27 mouse cellular contexts compared by ENCODE assay signal in genomic region chr9:31998488-31999280, GRCm38 (mm10).
DNase-seq lines count a peak whose midpoint lies in the region; ATAC-seq and TF ChIP-seq lines count a peak whose summit lies in the region.
"Had no signal": no experiment of that assay in that cellular context is flagged by ENCODE, and none has a peak within 500 bp of the region (broad histone marks: within the 10 kb centered on the region; RNA-seq: fewer than 3 reads in every experiment).

No protein-coding gene starts in this region.

- no peak overlapping the region for H3K9ac ChIP-seq in heart, embryonic 12.5 days
- no peak overlapping the region for H3K9ac ChIP-seq in heart, postnatal 0 days (replicated peaks; ENCODE audit: low read depth, low read length)
- H3K9ac ChIP-seq in intestine, embryonic 14.5 days (ENCODE audit: low read length) = no peak overlapping the region
- H3K9ac ChIP-seq in stomach, embryonic 16.5 days (ENCODE audit: low read length) = no peak overlapping the region
- H3K9ac ChIP-seq: embryonic facial prominence, embryonic 13.5 days; forebrain, embryonic 12.5 days; forebrain, postnatal 0 days; hindbrain, embryonic 12.5 days; kidney, embryonic 15.5 days; midbrain, embryonic 13.5 days; stomach, embryonic 15.5 days had no signal

- intact Hi-C loops in heart, postnatal 10 days (cut with DNase I) = no loop called here
- intact Hi-C loops in heart, postnatal 36 days (cut with DNase I) = no loop called here

- peaks cover 38% of the 10 kb centered on the region for H3K4me1 ChIP-seq in heart, embryonic 12.5 days (replicated peaks)
- peaks cover 26% of the 10 kb centered on the region for H3K4me1 ChIP-seq in heart, postnatal 0 days (ENCODE audit: control insufficient read depth, insufficient read depth)
- peaks cover 41% of the 10 kb centered on the region for H3K4me1 ChIP-seq in intestine, embryonic 14.5 days (replicated peaks; ENCODE audit: control insufficient read depth, insufficient read depth, low read length)
- peaks cover 10% of the 10 kb centered on the region for H3K4me1 ChIP-seq in stomach, embryonic 16.5 days (ENCODE audit: control insufficient read depth, insufficient read depth, low read length)

- H3K9me3 ChIP-seq in heart, embryonic 12.5 days (replicated peaks) = no peaks in the 10 kb centered on the region
- H3K9me3 ChIP-seq in heart, postnatal 0 days (replicated peaks; ENCODE audit: control insufficient read depth, low read length) = no peaks in the 10 kb centered on the region
- H3K9me3 ChIP-seq in intestine, embryonic 14.5 days (ENCODE audit: control insufficient read depth, low read length) = no peaks in the 10 kb centered on the region
- H3K9me3 ChIP-seq in stomach, embryonic 16.5 days (replicated peaks; ENCODE audit: control insufficient read depth, low read length) = no peaks in the 10 kb centered on the region
- H3K9me3 ChIP-seq: embryonic facial prominence, embryonic 13.5 days; forebrain, embryonic 12.5 days; hindbrain, embryonic 12.5 days; kidney, embryonic 15.5 days; limb, embryonic 12.5 days; megakaryocyte, embryonic 14.5 days; midbrain, embryonic 13.5 days; stomach, embryonic 15.5 days had no signal

- H3K36me3 ChIP-seq in heart, embryonic 12.5 days = no peaks in the 10 kb centered on the region
- H3K36me3 ChIP-seq in heart, postnatal 0 days (replicated peaks; ENCODE audit: control insufficient read depth, insufficient read depth, low read length) = no peaks in the 10 kb centered on the region
- no peaks in the 10 kb centered on the region for H3K36me3 ChIP-seq in intestine, embryonic 14.5 days (ENCODE audit: control insufficient read depth, insufficient read depth, low read length)
- no peaks in the 10 kb centered on the region for H3K36me3 ChIP-seq in stomach, embryonic 16.5 days (ENCODE audit: control insufficient read depth, insufficient read depth, low read length)
- H3K36me3 ChIP-seq: embryonic facial prominence, embryonic 13.5 days; forebrain, embryonic 12.5 days; hindbrain, embryonic 12.5 days; kidney, embryonic 15.5 days; limb, embryonic 12.5 days; midbrain, embryonic 13.5 days; stomach, embryonic 15.5 days had no signal

- TF ChIP-seq EP300 in heart, postnatal 0 days (IDR thresholded peaks at IDR 0.05; ENCODE audit: low read depth) = no peak

- peak overlapping the region; percentile 96 for H3K27ac ChIP-seq in heart, embryonic 12.5 days (ENCODE audit: poor library complexity, severe bottlenecking)
- peak overlapping the region; percentile 90; the same call in 1 of the 2 replicates for H3K27ac ChIP-seq in heart, postnatal 0 days (ENCODE audit: low read depth)
- H3K27ac ChIP-seq in intestine, embryonic 14.5 days (ENCODE audit: low read depth) = peak overlapping the region; percentile 19; the same call in 1 of the 2 replicates
- no peak overlapping the region; the same call in 1 of the 2 replicates for H3K27ac ChIP-seq in stomach, embryonic 16.5 days (ENCODE audit: low read length)
- H3K27ac ChIP-seq: forebrain, embryonic 12.5 days; hindbrain, embryonic 12.5 days; midbrain, embryonic 13.5 days had no signal

- ATAC-seq in heart, embryonic 12.5 days (ENCODE audit: insufficient number of reproducible peaks, low FRiP score) = no peak
- no peak for ATAC-seq in heart, postnatal 0 days (ENCODE audit: insufficient read depth, low read depth)
- no peak for ATAC-seq in intestine, embryonic 14.5 days (replicated peaks; ENCODE audit: low FRiP score, low TSS enrichment, low read depth)
- ATAC-seq in stomach, embryonic 16.5 days (ENCODE audit: insufficient read depth, low FRiP score) = peak; percentile 45; the same call in 1 of the 2 replicates
- ATAC-seq: activated CD4-positive, CD25-positive, alpha-beta regulatory T cell, adult 4 months had no signal

- 74% methylated on average over 4 of the region's 4 CpGs for WGBS in heart, embryonic 12.5 days
- 76% methylated on average over 4 of the region's 4 CpGs for WGBS in heart, postnatal 0 days
- WGBS in intestine, embryonic 14.5 days = 73% methylated on average over 4 of the region's 4 CpGs
- WGBS in stomach, embryonic 16.5 days = 68% methylated on average over 4 of the region's 4 CpGs

- H3K27me3 ChIP-seq in heart, embryonic 12.5 days (replicated peaks) = no peaks in the 10 kb centered on the region
- H3K27me3 ChIP-seq in heart, postnatal 0 days (ENCODE audit: control insufficient read depth, insufficient read depth, low read length) = no peaks in the 10 kb centered on the region
- no peaks in the 10 kb centered on the region for H3K27me3 ChIP-seq in intestine, embryonic 14.5 days (replicated peaks; ENCODE audit: control insufficient read depth, insufficient read depth, low read length)
- no peaks in the 10 kb centered on the region for H3K27me3 ChIP-seq in stomach, embryonic 16.5 days (ENCODE audit: control insufficient read depth, insufficient read depth, low read length)
- H3K27me3 ChIP-seq: embryonic facial prominence, embryonic 13.5 days; forebrain, embryonic 12.5 days; hindbrain, embryonic 12.5 days; kidney, embryonic 15.5 days; limb, embryonic 12.5 days; midbrain, embryonic 13.5 days; stomach, embryonic 15.5 days had no signal

- TF ChIP-seq CTCF in heart, postnatal 0 days (IDR thresholded peaks at IDR 0.05; ENCODE audit: low read depth) = no peak

- H3K4me2 ChIP-seq in heart, embryonic 12.5 days = no peak overlapping the region
- no peak overlapping the region for H3K4me2 ChIP-seq in heart, postnatal 0 days (ENCODE audit: low read depth, low read length)
- no peak overlapping the region for H3K4me2 ChIP-seq in intestine, embryonic 14.5 days (ENCODE audit: low read length)
- H3K4me2 ChIP-seq in stomach, embryonic 16.5 days (ENCODE audit: low read depth, low read length) = no peak overlapping the region
- H3K4me2 ChIP-seq: forebrain, embryonic 12.5 days; hindbrain, embryonic 12.5 days; midbrain, embryonic 13.5 days had no signal

- no peak for DNase-seq in heart, postnatal 10 days
- no peak for DNase-seq in heart, postnatal 0 days (ENCODE audit: low spot score)
- DNase-seq in heart, postnatal 36 days = no peak
- no peak for DNase-seq in intestine, embryonic 14.5 days (ENCODE audit: low spot score)
- no peak for DNase-seq in T-cell, adult 2 months (ENCODE audit: low spot score)
- DNase-seq: adrenal gland, adult 2 months; adrenal gland, postnatal 36 days; cerebellum, adult 18-20 months; cerebellum, postnatal 10 days; forebrain, postnatal 0 days; kidney, adult 18-20 months; kidney, postnatal 25 days; lung, postnatal 4 days; retina, postnatal 1 day; thymus, adult 18-20 months; thymus, postnatal 25 days had no signal

- no peak overlapping the region for H3K4me3 ChIP-seq in heart, embryonic 12.5 days
- no peak overlapping the region for H3K4me3 ChIP-seq in heart, postnatal 0 days (ENCODE audit: low read depth, low read length)
- H3K4me3 ChIP-seq in intestine, embryonic 14.5 days (ENCODE audit: low read depth, low read length) = no peak overlapping the region
- H3K4me3 ChIP-seq in stomach, embryonic 16.5 days (replicated peaks; ENCODE audit: low read length) = no peak overlapping the region
- H3K4me3 ChIP-seq: forebrain, embryonic 12.5 days; hindbrain, embryonic 12.5 days; kidney, embryonic 15.5 days; limb, embryonic 12.5 days; midbrain, embryonic 13.5 days; stomach, embryonic 15.5 days had no signal
